Mouse (Mus musculus): ENCODE data around the gene Ddx27. TPM values are rescaled to one million over a fixed set of nuclear protein-coding genes. Genes with fewer than 3 reads are reported as not detected.

The Ddx27 gene
- total RNA-seq, 1 experiment: 132 TPM

- TF ChIP-seq MAFK (IDR thresholded peaks at IDR 0.05; ENCODE audit: insufficient read depth, low read depth, low read length): no peak
- no peak for TF ChIP-seq ZNF384 (IDR thresholded peaks at IDR 0.05; ENCODE audit: low read depth, low read length)
- TF ChIP-seq CHD2 (IDR thresholded peaks at IDR 0.05; ENCODE audit: low read depth, low read length): no peak
- TF ChIP-seq HCFC1 (IDR thresholded peaks at IDR 0.05; ENCODE audit: borderline replicate concordance, insufficient read depth, low read length): no peak
- no peak for TF ChIP-seq ZC3H11A (IDR thresholded peaks at IDR 0.05; ENCODE audit: borderline replicate concordance, low read depth, low read length)
- Histone ChIP-seq H3K9ac (ENCODE audit: insufficient read depth, low read depth, low read length, poor library complexity, severe bottlenecking) (no peak overlapping the region; the same call in 1 of the 2 replicates), H3K4me3 (ENCODE audit: insufficient read depth in 1 of 2, low read depth in 1 of 2, low read length in 2 of 2, poor library complexity in 1 of 2, severe bottlenecking in 1 of 2) (peak overlapping the region in 1 of 2 experiments; percentile 44; a peak in 1 of 4 replicates), H3K9me3 (ENCODE audit: control insufficient read depth, insufficient read depth, low read depth, low read length) (no peaks in the 10 kb centered on the region), H3K27ac (ENCODE audit: insufficient read depth, low read depth, low read length, poor library complexity, severe bottlenecking) (no peak overlapping the region), H3K4me1 (ENCODE audit: control insufficient read depth in 2 of 2, insufficient read depth in 2 of 2, low read length in 2 of 2, poor library complexity in 1 of 2) (peaks cover 10% of the 10 kb centered on the region in 2 experiments), H3K36me3 (ENCODE audit: control insufficient read depth, insufficient read depth, low read length, poor library complexity, severe bottlenecking) (peaks cover 41% of the 10 kb centered on the region)
- no peak for DNase-seq (ENCODE audit: low read depth, low spot score)
- in situ Hi-C loops (cut with MboI; ENCODE audit: low sequenced_read_pairs in 2 of 2, unreplicated experiment in 2 of 2): no loop called here
Observed at GRCm38 (mm10) chr2:167060761-167061160, 45.8 kb downstream of the Ddx27 start.

GRCm38 (mm10) chr2:167061381-167062034, 46.5 kb downstream of the Ddx27 start:
- Histone ChIP-seq H3K36me3 (ENCODE audit: control insufficient read depth, insufficient read depth, low read length, poor library complexity, severe bottlenecking) (peaks cover 37% of the 10 kb centered on the region), H3K4me1 (ENCODE audit: control insufficient read depth in 2 of 2, insufficient read depth in 2 of 2, low read length in 2 of 2, poor library complexity in 1 of 2) (peaks cover 9 to 10% of the 10 kb centered on the region in 2 experiments), H3K4me3 (ENCODE audit: insufficient read depth in 1 of 2, low read depth in 1 of 2, low read length in 2 of 2, poor library complexity in 1 of 2, severe bottlenecking in 1 of 2) (peak overlapping the region; percentile 80 to 87), H3K27ac (ENCODE audit: insufficient read depth, low read depth, low read length, poor library complexity, severe bottlenecking) (no peak overlapping the region), H3K9me3 (ENCODE audit: control insufficient read depth, insufficient read depth, low read depth, low read length) (no peaks in the 10 kb centered on the region), H3K9ac (ENCODE audit: insufficient read depth, low read depth, low read length, poor library complexity, severe bottlenecking) (peak overlapping the region; percentile 94)
- in situ Hi-C loops (cut with MboI; ENCODE audit: low sequenced_read_pairs in 2 of 2, unreplicated experiment in 2 of 2): no loop called here
- TF ChIP-seq CHD2 (IDR thresholded peaks at IDR 0.05; ENCODE audit: low read depth, low read length) (no peak), ZC3H11A (IDR thresholded peaks at IDR 0.05; ENCODE audit: borderline replicate concordance, low read depth, low read length) (no peak), HCFC1 (IDR thresholded peaks at IDR 0.05; ENCODE audit: borderline replicate concordance, insufficient read depth, low read length) (no peak), MAFK (IDR thresholded peaks at IDR 0.05; ENCODE audit: insufficient read depth, low read depth, low read length) (no peak), ZNF384 (IDR thresholded peaks at IDR 0.05; ENCODE audit: low read depth, low read length) (no peak)
- DNase-seq (ENCODE audit: low read depth, low spot score): no peak

GRCm38 (mm10) chr2:167062497-167062911, 47.5 kb downstream of the Ddx27 start:
- Histone ChIP-seq H3K27ac (ENCODE audit: insufficient read depth, low read depth, low read length, poor library complexity, severe bottlenecking) (peak overlapping the region; percentile 91), H3K4me1 (ENCODE audit: control insufficient read depth in 2 of 2, insufficient read depth in 2 of 2, low read length in 2 of 2, poor library complexity in 1 of 2) (peaks cover 8 to 9% of the 10 kb centered on the region in 2 experiments), H3K9ac (ENCODE audit: insufficient read depth, low read depth, low read length, poor library complexity, severe bottlenecking) (peak overlapping the region; percentile 94), H3K36me3 (ENCODE audit: control insufficient read depth, insufficient read depth, low read length, poor library complexity, severe bottlenecking) (peaks cover 27% of the 10 kb centered on the region), H3K4me3 (ENCODE audit: insufficient read depth in 1 of 2, low read depth in 1 of 2, low read length in 2 of 2, poor library complexity in 1 of 2, severe bottlenecking in 1 of 2) (peak overlapping the region; percentile 80 to 87), H3K9me3 (ENCODE audit: control insufficient read depth, insufficient read depth, low read depth, low read length) (no peaks in the 10 kb centered on the region)
- in situ Hi-C loops (cut with MboI; ENCODE audit: low sequenced_read_pairs in 2 of 2, unreplicated experiment in 2 of 2): no loop called here
- no peak for TF ChIP-seq HCFC1 (IDR thresholded peaks at IDR 0.05; ENCODE audit: borderline replicate concordance, insufficient read depth, low read length)
- no peak for TF ChIP-seq CHD2 (IDR thresholded peaks at IDR 0.05; ENCODE audit: low read depth, low read length)
- no peak for TF ChIP-seq ZNF384 (IDR thresholded peaks at IDR 0.05; ENCODE audit: low read depth, low read length)
- no peak for TF ChIP-seq ZC3H11A (IDR thresholded peaks at IDR 0.05; ENCODE audit: borderline replicate concordance, low read depth, low read length)
- TF ChIP-seq MAFK (IDR thresholded peaks at IDR 0.05; ENCODE audit: insufficient read depth, low read depth, low read length): no peak
- peak; percentile 87 for DNase-seq (ENCODE audit: low read depth, low spot score)

- H3K36me3 ChIP-seq (ENCODE audit: control insufficient read depth, insufficient read depth, low read length, poor library complexity, severe bottlenecking): peaks cover 27% of the 10 kb centered on the region
- TF ChIP-seq HCFC1 (IDR thresholded peaks at IDR 0.05; ENCODE audit: borderline replicate concordance, insufficient read depth, low read length) (peak; percentile 99), ZNF384 (IDR thresholded peaks at IDR 0.05; ENCODE audit: low read depth, low read length) (no peak), MAFK (IDR thresholded peaks at IDR 0.05; ENCODE audit: insufficient read depth, low read depth, low read length) (no peak)
- peak within 1 kb of the TSS; percentile 80 to 87 for H3K4me3 ChIP-seq (ENCODE audit: insufficient read depth in 1 of 2, low read depth in 1 of 2, low read length in 2 of 2, poor library complexity in 1 of 2, severe bottlenecking in 1 of 2)
- peak; percentile 90 for DNase-seq (ENCODE audit: low read depth, low spot score)
- in situ Hi-C loops (cut with MboI; ENCODE audit: low sequenced_read_pairs in 2 of 2, unreplicated experiment in 2 of 2): no loop called here
- H3K4me1 ChIP-seq (ENCODE audit: control insufficient read depth in 2 of 2, insufficient read depth in 2 of 2, low read length in 2 of 2, poor library complexity in 1 of 2): peaks cover 4 to 6% of the 10 kb centered on the region in 2 experiments
- peak within 1 kb of the TSS; percentile 99 for H3K9ac ChIP-seq (ENCODE audit: insufficient read depth, low read depth, low read length, poor library complexity, severe bottlenecking)
- peak within 1 kb of the TSS; percentile 91 for H3K27ac ChIP-seq (ENCODE audit: insufficient read depth, low read depth, low read length, poor library complexity, severe bottlenecking)
- no peaks in the 10 kb centered on the region for H3K9me3 ChIP-seq (ENCODE audit: control insufficient read depth, insufficient read depth, low read depth, low read length)
Observed at GRCm38 (mm10) chr2:167062965-167063880, 48.2 kb downstream of the Ddx27 start, which contains the start of gene Znfx1. Gene Znfx1 (minus strand): TSS chr2:167063015.

Measured in ES-E14 (cell line).